Mouse (Mus musculus) embryonic facial prominence, embryonic 14.5 days (tissue): ENCODE measurements around the gene Tor1a. TPM values are rescaled to one million over a fixed set of nuclear protein-coding genes. Genes with fewer than 3 reads are reported as not detected.

Experiments
- ATAC-seq: fragments of 200-750 bp; cut with Nextera tagmentation; 2 replicates; pipeline ENCODE4 v1.8.0; 2017; ENCODE audit warnings: low read depth, moderate number of reproducible peaks, moderate TSS enrichment
- DNase-seq: peaks from one replicate; pipeline ENCODE4 v3.0.0-alpha.2; 2015; ENCODE audit warnings: low spot score
- H3K27ac ChIP-seq: fragments of 300-500 bp; sonication (generic); replicated peaks from 2 replicates; pipeline ENCODE4 v1.5.1; 2014; ENCODE audit warnings: low read depth, mild to moderate bottlenecking, low read length, moderate library complexity
- H3K27me3 ChIP-seq: fragments of 300-500 bp; sonication (generic); replicated peaks from 2 replicates; pipeline ENCODE4 v1.6.1; 2014; ENCODE audit warnings: low read length; ENCODE audit not compliant: control insufficient read depth, insufficient read depth
- H3K36me3 ChIP-seq: fragments of 300-500 bp; sonication (generic); 2 replicates; pipeline ENCODE4 v1.6.1; 2014; ENCODE audit warnings: low read length, mixed read lengths; ENCODE audit not compliant: control insufficient read depth, insufficient read depth
- H3K4me1 ChIP-seq: fragments of 300-500 bp; sonication (generic); 2 replicates; pipeline ENCODE4 v1.6.1; 2014; ENCODE audit warnings: antibody characterized with exemption, low read length; ENCODE audit not compliant: control insufficient read depth, insufficient read depth
- H3K4me2 ChIP-seq: fragments of 300-500 bp; sonication (generic); 2 replicates; pipeline ENCODE4 v1.6.1; 2014; ENCODE audit warnings: low read depth, mild to moderate bottlenecking, low read length, moderate library complexity, mixed read lengths
- H3K4me3 ChIP-seq: fragments of 300-500 bp; sonication (generic); 2 replicates; pipeline ENCODE4 v1.5.1; 2014; ENCODE audit warnings: low read depth, mild to moderate bottlenecking, low read length
- H3K9ac ChIP-seq: fragments of 300-500 bp; sonication (generic); 2 replicates; pipeline ENCODE4 v1.6.1; 2014; ENCODE audit warnings: low read depth, mild to moderate bottlenecking, low read length, moderate library complexity, mixed read lengths
- H3K9me3 ChIP-seq: fragments of 300-500 bp; sonication (generic); 2 replicates; pipeline ENCODE4 v1.6.1; 2016; ENCODE audit warnings: low read length; ENCODE audit not compliant: control insufficient read depth
- WGBS: fragments of 180-500 bp; shearing (Covaris S2); extraction: QIAGEN DNeasy Blood & Tissue Kit; methylation state at CpG from one replicate; pipeline ENCODE4 v1.1.7; 2014; 5-methylcytosine and 5-hydroxymethylcytosine counted together
- polyA plus RNA-seq: library from polyadenylated mRNA; unstranded; fragments of >200 nt; fragmentation: Nextera tagmentation; extraction: Ambion mirVana; gene quantifications from 2 replicates; pipeline ENCODE4 v1.2.1, GENCODE M21; 2014

The Tor1a gene
- polyA plus RNA-seq, 1 experiment from 2014 or later: 68.8 TPM

GRCm38 (mm10) chr2:30962570-30963254 lies 5.0 kb downstream of the Tor1a start:
- WGBS: 86% methylated on average over 11 of the region's 11 CpGs

GRCm38 (mm10) chr2:30959856-30960255 lies 7.9 kb downstream of the Tor1a start:
- 55% methylated on average over 5 of the region's 5 CpGs for WGBS
- no peak overlapping the region for H3K4me2 ChIP-seq
- no peak overlapping the region for H3K4me3 ChIP-seq
- ATAC-seq: no peak
- H3K9ac ChIP-seq: no peak overlapping the region
- H3K9me3 ChIP-seq: no peaks in the 10 kb centered on the region
- H3K4me1 ChIP-seq: peaks cover 3% of the 10 kb centered on the region; the same call in 1 of the 2 replicates
- DNase-seq: no peak
- H3K27ac ChIP-seq: no peak overlapping the region
- peaks cover 98% of the 10 kb centered on the region for H3K36me3 ChIP-seq
- H3K27me3 ChIP-seq: no peaks in the 10 kb centered on the region

More at GRCm38 (mm10) chr2:30962570-30963254, 5.0 kb downstream of the Tor1a start:
- no peak overlapping the region for H3K27ac ChIP-seq
- H3K4me3 ChIP-seq: no peak overlapping the region
- no peak overlapping the region for H3K9ac ChIP-seq
- peaks cover 73% of the 10 kb centered on the region for H3K36me3 ChIP-seq
- ATAC-seq (no peak), DNase-seq (no peak)
- H3K27me3 ChIP-seq: no peaks in the 10 kb centered on the region
- H3K4me1 ChIP-seq: peaks cover 10% of the 10 kb centered on the region
- no peaks in the 10 kb centered on the region for H3K9me3 ChIP-seq
- no peak overlapping the region for H3K4me2 ChIP-seq

GRCm38 (mm10) chr2:30958726-30959125 lies 9.0 kb downstream of the Tor1a start:
- no peak overlapping the region for H3K9ac ChIP-seq
- peaks cover 89% of the 10 kb centered on the region for H3K36me3 ChIP-seq
- 92% methylated on average over 14 of the region's 14 CpGs for WGBS
- H3K4me3 ChIP-seq: no peak overlapping the region
- DNase-seq: no peak
- H3K27ac ChIP-seq: no peak overlapping the region
- H3K4me2 ChIP-seq: no peak overlapping the region
- H3K4me1 ChIP-seq: peaks cover 14% of the 10 kb centered on the region
- no peaks in the 10 kb centered on the region for H3K27me3 ChIP-seq
- H3K9me3 ChIP-seq: no peaks in the 10 kb centered on the region
- ATAC-seq: no peak

GRCm38 (mm10) chr2:30957511-30957910 lies 10.2 kb downstream of the Tor1a start:
- Histone ChIP-seq H3K4me3 (no peak overlapping the region), H3K9ac (no peak overlapping the region), H3K36me3 (peaks cover 76% of the 10 kb centered on the region), H3K4me2 (no peak overlapping the region), H3K27ac (no peak overlapping the region), H3K4me1 (peaks cover 17% of the 10 kb centered on the region), H3K9me3 (no peaks in the 10 kb centered on the region), H3K27me3 (no peaks in the 10 kb centered on the region)
- ATAC-seq (no peak), DNase-seq (no peak)
- WGBS: 88% methylated on average over 4 of the region's 4 CpGs

GRCm38 (mm10) chr2:30954797-30955196 lies 12.9 kb downstream of the Tor1a start:
- H3K27me3 ChIP-seq: no peaks in the 10 kb centered on the region
- H3K4me2 ChIP-seq: peak overlapping the region; percentile 78
- peak overlapping the region; percentile 89 for H3K9ac ChIP-seq
- WGBS: 63% methylated on average over 6 of the region's 6 CpGs
- no peak overlapping the region for H3K27ac ChIP-seq
- ATAC-seq: no peak
- peaks cover 20% of the 10 kb centered on the region for H3K4me1 ChIP-seq
- no peaks in the 10 kb centered on the region for H3K9me3 ChIP-seq
- peaks cover 51% of the 10 kb centered on the region for H3K36me3 ChIP-seq
- no peak for DNase-seq
- H3K4me3 ChIP-seq: no peak overlapping the region

GRCm38 (mm10) chr2:30952824-30953490 lies 14.8 kb downstream of the Tor1a start, which contains the start of gene Tor1b:
TSS of gene Tor1b (plus strand) at chr2:30952959.
- Histone ChIP-seq H3K27ac (peak within 1 kb of the TSS; percentile 84), H3K27me3 (no peaks in the 10 kb centered on the region), H3K9me3 (no peaks in the 10 kb centered on the region), H3K36me3 (peaks cover 33% of the 10 kb centered on the region), H3K9ac (peak within 1 kb of the TSS; percentile 89), H3K4me2 (peak within 1 kb of the TSS; percentile 78), H3K4me1 (peaks cover 20% of the 10 kb centered on the region), H3K4me3 (peak within 1 kb of the TSS; percentile 86)
- ATAC-seq (peak; percentile 92), DNase-seq (peak; percentile 96)
- under 1% methylated on average over 53 of the region's 60 CpGs for WGBS

- H3K9ac ChIP-seq: peak overlapping the region; percentile 89
- no peaks in the 10 kb centered on the region for H3K27me3 ChIP-seq
- peaks cover 28% of the 10 kb centered on the region for H3K36me3 ChIP-seq
- H3K4me1 ChIP-seq: peaks cover 20% of the 10 kb centered on the region
- peak overlapping the region; percentile 78 for H3K4me2 ChIP-seq
- 0 out of 2 replicates have a peak, but pooled peaks have one; percentile 19 for ATAC-seq
- H3K4me3 ChIP-seq: peak overlapping the region; percentile 86
- WGBS: 22% methylated on average over 5 of the region's 5 CpGs
- DNase-seq: no peak
- H3K27ac ChIP-seq: peak overlapping the region; percentile 84
- H3K9me3 ChIP-seq: no peaks in the 10 kb centered on the region
Observed at GRCm38 (mm10) chr2:30952457-30952823, 15.3 kb downstream of the Tor1a start.

GRCm38 (mm10) chr2:30942603-30943011 lies 25.1 kb downstream of the Tor1a start:
- Histone ChIP-seq H3K27ac (no peak overlapping the region), H3K4me3 (peak overlapping the region; percentile 30), H3K36me3 (no peaks in the 10 kb centered on the region), H3K4me1 (no peaks in the 10 kb centered on the region), H3K4me2 (peak overlapping the region; percentile 45), H3K9ac (no peak overlapping the region), H3K27me3 (no peaks in the 10 kb centered on the region), H3K9me3 (no peaks in the 10 kb centered on the region)
- DNase-seq (peak; percentile 93), ATAC-seq (peak; percentile 80)
- WGBS: 27% methylated on average over 16 of the region's 16 CpGs
